In the genomic region with DNA sequence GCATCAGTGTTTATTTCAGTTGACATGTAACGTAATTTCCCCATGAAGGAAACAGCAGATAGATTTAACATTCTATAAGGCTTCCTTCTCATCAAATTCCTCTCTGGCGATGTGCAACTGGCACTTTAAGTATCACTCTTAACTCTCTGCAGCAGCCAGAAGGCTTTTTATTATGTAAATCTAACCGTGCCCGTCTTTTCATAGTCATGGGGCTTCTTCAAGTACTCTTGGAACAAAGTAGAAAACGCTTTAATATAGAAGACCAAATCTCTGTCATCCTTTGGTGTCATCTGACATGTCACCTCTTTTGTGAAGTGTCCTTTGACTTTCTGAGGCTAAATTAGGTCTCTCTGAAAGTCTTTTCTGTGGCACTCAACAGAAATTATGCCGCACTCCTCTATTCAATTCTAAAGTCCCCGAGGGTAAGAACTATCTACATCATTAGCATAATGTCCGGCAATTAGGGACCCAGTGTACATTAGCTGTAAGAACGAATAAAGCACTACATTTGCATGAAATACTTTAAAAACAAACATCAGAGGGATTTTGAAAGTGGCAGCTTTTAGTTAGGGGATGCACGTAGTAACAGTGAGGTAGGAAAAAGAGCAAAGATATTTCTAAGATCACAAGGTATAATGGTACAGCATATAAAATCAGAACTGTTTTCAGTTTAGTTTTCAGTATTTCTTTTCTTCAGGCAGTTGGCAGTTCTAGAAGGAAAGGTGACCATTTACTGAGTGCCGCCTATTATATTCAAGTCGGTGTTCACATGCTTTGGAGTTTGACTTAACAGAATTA, we compare ENCODE assay signal across 8 mouse cellular contexts. TPM values are rescaled to one million over a fixed set of nuclear protein-coding genes. Genes with fewer than 3 reads are reported as not detected.
A peak's percentile ranks its signal among the peaks of the same experiment; 100 is the strongest.
DNase-seq lines count a peak whose midpoint lies in the region; ATAC-seq and TF ChIP-seq lines count a peak whose summit lies in the region.

No protein-coding gene starts in this region.

- no peak overlapping the region for H3K27ac ChIP-seq in embryonic facial prominence, embryonic 15.5 days (replicated peaks)
- peak overlapping the region; percentile 99; the same call in 1 of the 2 replicates for H3K27ac ChIP-seq in limb, embryonic 14.5 days (replicated peaks; ENCODE audit: low read depth, low read length)
- peak overlapping the region; percentile 95; the same call in 1 of the 2 replicates for H3K27ac ChIP-seq in stomach, embryonic 15.5 days

- WGBS in embryonic facial prominence, embryonic 15.5 days: 17% methylated on average over 12 of the region's 12 CpGs
- WGBS in limb, embryonic 14.5 days: 38% methylated on average over 12 of the region's 12 CpGs
- 40% methylated on average over 12 of the region's 12 CpGs for WGBS in stomach, embryonic 15.5 days

- H3K4me3 ChIP-seq in megakaryocyte, embryonic 14.5 days (replicated peaks): peak overlapping the region; percentile 94
- peak overlapping the region; percentile 94 for H3K4me3 ChIP-seq in embryonic facial prominence, embryonic 15.5 days (replicated peaks)
- peak overlapping the region; percentile 96 for H3K4me3 ChIP-seq in limb, embryonic 14.5 days (replicated peaks; ENCODE audit: low read length)
- peak overlapping the region; percentile 76 for H3K4me3 ChIP-seq in stomach, embryonic 15.5 days (replicated peaks)

- H3K36me3 ChIP-seq in megakaryocyte, embryonic 14.5 days (replicated peaks; ENCODE audit: low read length): peaks cover 20% of the 10 kb centered on the region
- no peaks in the 10 kb centered on the region for H3K36me3 ChIP-seq in embryonic facial prominence, embryonic 15.5 days
- 0 out of 2 replicates have a peak, but pooled peaks cover 10% of the 10 kb centered on the region for H3K36me3 ChIP-seq in limb, embryonic 14.5 days (ENCODE audit: control insufficient read depth, insufficient read depth, low read length)
- H3K36me3 ChIP-seq in stomach, embryonic 15.5 days: no peaks in the 10 kb centered on the region

- DNase-seq in limb, embryonic 14.5 days (ENCODE audit: low spot score): no peak
- DNase-seq in ovary, postnatal 36 days (ENCODE audit: low spot score): no peak
- DNase-seq in adrenal gland, adult 8-10 months: no peak
- no peak for DNase-seq in cerebellum, adult 9-11 months

- peak overlapping the region; percentile 58 for H3K4me2 ChIP-seq in embryonic facial prominence, embryonic 15.5 days (replicated peaks)
- peak overlapping the region; percentile 65 for H3K4me2 ChIP-seq in limb, embryonic 14.5 days (replicated peaks; ENCODE audit: low read depth, low read length, severe bottlenecking)
- H3K4me2 ChIP-seq in stomach, embryonic 15.5 days: peak overlapping the region; percentile 52

- no peak for TF ChIP-seq POLR2A in limb, embryonic 14.5 days (IDR thresholded peaks at IDR 0.05; ENCODE audit: borderline replicate concordance, extremely low read depth, insufficient read depth, insufficient read length)

- H3K9me3 ChIP-seq in megakaryocyte, embryonic 14.5 days: no peaks in the 10 kb centered on the region
- H3K9me3 ChIP-seq in embryonic facial prominence, embryonic 15.5 days (replicated peaks): no peaks in the 10 kb centered on the region
- no peaks in the 10 kb centered on the region for H3K9me3 ChIP-seq in limb, embryonic 14.5 days (ENCODE audit: control insufficient read depth, low read length)
- no peaks in the 10 kb centered on the region for H3K9me3 ChIP-seq in stomach, embryonic 15.5 days

- H3K27me3 ChIP-seq in megakaryocyte, embryonic 14.5 days (replicated peaks): no peaks in the 10 kb centered on the region
- H3K27me3 ChIP-seq in embryonic facial prominence, embryonic 15.5 days: no peaks in the 10 kb centered on the region
- H3K27me3 ChIP-seq in limb, embryonic 14.5 days (ENCODE audit: control insufficient read depth, insufficient read depth, low read length): no peaks in the 10 kb centered on the region
- H3K27me3 ChIP-seq in stomach, embryonic 15.5 days (replicated peaks): no peaks in the 10 kb centered on the region

- 0 out of 2 replicates have a peak overlapping the region, but pooled peaks have one; percentile 87 for H3K9ac ChIP-seq in embryonic facial prominence, embryonic 15.5 days
- H3K9ac ChIP-seq in limb, embryonic 14.5 days (ENCODE audit: low read depth, low read length, severe bottlenecking): peak overlapping the region; percentile 96
- H3K9ac ChIP-seq in stomach, embryonic 15.5 days: no peak overlapping the region

- peaks cover 31% of the 10 kb centered on the region for H3K4me1 ChIP-seq in megakaryocyte, embryonic 14.5 days
- peaks cover 16% of the 10 kb centered on the region for H3K4me1 ChIP-seq in embryonic facial prominence, embryonic 15.5 days
- peaks cover 16% of the 10 kb centered on the region for H3K4me1 ChIP-seq in limb, embryonic 14.5 days (ENCODE audit: control insufficient read depth, insufficient read depth, low read length)
- peaks cover 11% of the 10 kb centered on the region; the same call in 1 of the 2 replicates for H3K4me1 ChIP-seq in stomach, embryonic 15.5 days

- ATAC-seq in megakaryocyte, adult 5-6 weeks (ENCODE audit: poor library complexity, severe bottlenecking): no peak
- no peak for ATAC-seq in embryonic facial prominence, embryonic 15.5 days (ENCODE audit: insufficient number of reproducible peaks, low FRiP score, low TSS enrichment, low read depth)
- ATAC-seq in limb, embryonic 14.5 days (ENCODE audit: low FRiP score, low read depth): no peak
- no peak for ATAC-seq in stomach, embryonic 15.5 days (ENCODE audit: insufficient read depth, low FRiP score, low read depth)

RNA-seq across cellular contexts. Expression of a gene that starts 1.2 kb away (rescaled TPM):
- 4.1 and 5.5 TPM in 2 replicates for polyA plus RNA-seq in megakaryocyte, embryonic 14.5 days (2012; ENCODE audit: insufficient read depth, low replicate concordance)
- total RNA-seq in megakaryocyte, adult 5-6 weeks (2015): 5.5 and 5.8 TPM in 2 replicates
- total RNA-seq in megakaryocyte, adult 5-6 weeks (2017): 5.6 and 5.7 TPM in 2 replicates
- polyA plus RNA-seq in embryonic facial prominence, embryonic 15.5 days (2015; fragmentation: Nextera tagmentation; extraction: Ambion mirVana): 22.4 and 24.3 TPM in 2 replicates
- 12.5 and 12.9 TPM in 2 replicates for polyA plus RNA-seq in limb, embryonic 14.5 days (2012; rRNA removed)
- polyA plus RNA-seq in limb, embryonic 14.5 days (2014; fragmentation: Nextera tagmentation; extraction: Ambion mirVana): 17.1 and 20.1 TPM in 2 replicates
- 23.5 and 24.9 TPM in 2 replicates for polyA plus RNA-seq in stomach, embryonic 15.5 days (2015; fragmentation: Nextera tagmentation; extraction: Ambion mirVana)
- 10 to 100 TPM; 12.0 to 13.5 (median 12.9) TPM for total RNA-seq in adrenal gland, adult 8-10 months (2022)

RNA-seq across cellular contexts. Expression of a gene that starts 1.7 kb away (rescaled TPM):
- 2.8 and 2.9 TPM in 2 replicates for polyA plus RNA-seq in megakaryocyte, embryonic 14.5 days (2012; ENCODE audit: insufficient read depth, low replicate concordance)
- 56.7 and 65.8 TPM in 2 replicates for total RNA-seq in megakaryocyte, adult 5-6 weeks (2015)
- total RNA-seq in megakaryocyte, adult 5-6 weeks (2017): 46.7 and 47.7 TPM in 2 replicates
- polyA plus RNA-seq in embryonic facial prominence, embryonic 15.5 days (2015; fragmentation: Nextera tagmentation; extraction: Ambion mirVana): 22.0 and 23.7 TPM in 2 replicates
- polyA plus RNA-seq in limb, embryonic 14.5 days (2012; rRNA removed): 141 and 150 TPM in 2 replicates
- polyA plus RNA-seq in limb, embryonic 14.5 days (2014; fragmentation: Nextera tagmentation; extraction: Ambion mirVana): 30.5 and 31.8 TPM in 2 replicates
- polyA plus RNA-seq in stomach, embryonic 15.5 days (2015; fragmentation: Nextera tagmentation; extraction: Ambion mirVana): 16.5 and 20.9 TPM in 2 replicates
- total RNA-seq in adrenal gland, adult 8-10 months (2022): 10 to 100 TPM; 43.1 to 61.9 (median 51.4) TPM

RNA-seq across cellular contexts. Expression of a gene that starts 20.7 kb away (rescaled TPM):
- polyA plus RNA-seq in megakaryocyte, embryonic 14.5 days (2012; ENCODE audit: insufficient read depth, low replicate concordance): 6.1 and 9.6 TPM in 2 replicates
- total RNA-seq in megakaryocyte, adult 5-6 weeks (2015): 16.6 and 22.8 TPM in 2 replicates
- 20.2 and 25.6 TPM in 2 replicates for total RNA-seq in megakaryocyte, adult 5-6 weeks (2017)
- 25.0 and 25.8 TPM in 2 replicates for polyA plus RNA-seq in embryonic facial prominence, embryonic 15.5 days (2015; fragmentation: Nextera tagmentation; extraction: Ambion mirVana)
- polyA plus RNA-seq in limb, embryonic 14.5 days (2012; rRNA removed): 18.2 and 19.2 TPM in 2 replicates
- 26.4 and 30.1 TPM in 2 replicates for polyA plus RNA-seq in limb, embryonic 14.5 days (2014; fragmentation: Nextera tagmentation; extraction: Ambion mirVana)
- polyA plus RNA-seq in stomach, embryonic 15.5 days (2015; fragmentation: Nextera tagmentation; extraction: Ambion mirVana): 27.4 and 30.8 TPM in 2 replicates
- total RNA-seq in adrenal gland, adult 8-10 months (2022): 10 to 100 TPM; 40.3 to 48.9 (median 42.9) TPM
